Mouse (Mus musculus) testis, adult 2 months (tissue): ENCODE measurements around the gene Btbd11. TPM values are rescaled to one million over a fixed set of nuclear protein-coding genes. Genes with fewer than 3 reads are reported as not detected.

ENCODE experiments used
- H3K27ac ChIP-seq: fragments of 200-500 bp; 2 replicates; pipeline ENCODE4 v1.5.1; 2012; ENCODE audit warnings: low read depth, low read length; ENCODE audit not compliant: control insufficient read depth, insufficient read depth
- H3K27me3 ChIP-seq: fragments of 200-500 bp; 2 replicates; pipeline ENCODE4 v1.6.1; 2012; ENCODE audit warnings: mild to moderate bottlenecking, low read length, moderate library complexity; ENCODE audit not compliant: control insufficient read depth, insufficient read depth
- H3K36me3 ChIP-seq: fragments of 200-500 bp; 2 replicates; pipeline ENCODE4 v1.6.1; 2012; ENCODE audit warnings: mild to moderate bottlenecking, low read length; ENCODE audit not compliant: control insufficient read depth, insufficient read depth
- H3K4me1 ChIP-seq: fragments of 200-500 bp; 2 replicates; pipeline ENCODE4 v1.6.1; 2012; ENCODE audit warnings: low read length; ENCODE audit not compliant: control insufficient read depth, insufficient read depth
- H3K4me3 ChIP-seq: fragments of 200-500 bp; 2 replicates; pipeline ENCODE4 v1.5.1; 2012; ENCODE audit warnings: low read depth, mild to moderate bottlenecking, low read length, moderate library complexity, mixed read lengths; ENCODE audit not compliant: control insufficient read depth
- CTCF ChIP-seq: fragments of 200-500 bp; IDR thresholded peaks from 2 replicates; pipeline ENCODE4 v1.5.1; 2012; ENCODE audit warnings: low read depth, mild to moderate bottlenecking, inconsistent platforms, low read length, moderate library complexity; ENCODE audit not compliant: control insufficient read depth, insufficient read depth, insufficient replicate concordance
- POLR2A ChIP-seq: fragments of 200-500 bp; IDR thresholded peaks from 2 replicates; pipeline ENCODE4 v1.6.1; 2012; ENCODE audit warnings: low read depth, mild to moderate bottlenecking, inconsistent platforms, low read length, moderate library complexity; ENCODE audit not compliant: control insufficient read depth
- polyA plus RNA-seq: library from polyadenylated mRNA; depleted of rRNA; stranded (reverse); fragments of >200 nt; gene quantifications from 2 replicates; pipeline ENCODE4 v1.2.3, GENCODE M21; 2012

Btbd11 gene
- polyA plus RNA-seq, 1 experiment = 0.25 TPM

- H3K27ac ChIP-seq = no peak overlapping the region
- no peaks in the 10 kb centered on the region for H3K36me3 ChIP-seq
- H3K4me3 ChIP-seq = no peak overlapping the region
- H3K27me3 ChIP-seq = no peaks in the 10 kb centered on the region
- TF ChIP-seq CTCF (no peak), POLR2A (no peak)
- H3K4me1 ChIP-seq = no peaks in the 10 kb centered on the region
Measured at GRCm38 (mm10) chr10:85638141-85638540, 251.5 kb downstream of the Btbd11 start.

- Histone ChIP-seq H3K4me3 (no peak overlapping the region), H3K4me1 (no peaks in the 10 kb centered on the region), H3K27ac (no peak overlapping the region), H3K36me3 (no peaks in the 10 kb centered on the region), H3K27me3 (no peaks in the 10 kb centered on the region)
- TF ChIP-seq CTCF = no peak
- no peak for TF ChIP-seq POLR2A
Measured at GRCm38 (mm10) chr10:85639581-85639980, 253.0 kb downstream of the Btbd11 start.

- no peak overlapping the region for H3K27ac ChIP-seq
- TF ChIP-seq POLR2A (no peak), CTCF (no peak)
Measured at GRCm38 (mm10) chr10:85640408-85640807, 253.8 kb downstream of the Btbd11 start.

GRCm38 (mm10) chr10:85645346-85645745, 258.7 kb downstream of the Btbd11 start:
- TF ChIP-seq CTCF (no peak), POLR2A (no peak)
- Histone ChIP-seq H3K27ac (no peak overlapping the region), H3K4me1 (no peaks in the 10 kb centered on the region)

More at GRCm38 (mm10) chr10:85640408-85640807, 253.8 kb downstream of the Btbd11 start:
- Histone ChIP-seq H3K36me3 (no peaks in the 10 kb centered on the region), H3K4me1 (no peaks in the 10 kb centered on the region), H3K27me3 (no peaks in the 10 kb centered on the region), H3K4me3 (no peak overlapping the region)

GRCm38 (mm10) chr10:85651706-85652105, 265.1 kb downstream of the Btbd11 start:
- Histone ChIP-seq H3K36me3 (no peaks in the 10 kb centered on the region), H3K4me3 (no peak overlapping the region), H3K4me1 (no peaks in the 10 kb centered on the region), H3K27me3 (no peaks in the 10 kb centered on the region), H3K27ac (no peak overlapping the region)
- TF ChIP-seq POLR2A = no peak
- TF ChIP-seq CTCF = peak; percentile 79; the same call in 1 of the 2 replicates

More at GRCm38 (mm10) chr10:85645346-85645745, 258.7 kb downstream of the Btbd11 start:
- Histone ChIP-seq H3K27me3 (no peaks in the 10 kb centered on the region), H3K36me3 (no peaks in the 10 kb centered on the region), H3K4me3 (no peak overlapping the region)

GRCm38 (mm10) chr10:85655881-85656280, 269.3 kb downstream of the Btbd11 start:
- TF ChIP-seq POLR2A (no peak), CTCF (no peak)
- H3K27me3 ChIP-seq = no peaks in the 10 kb centered on the region
- no peak overlapping the region for H3K27ac ChIP-seq
- no peak overlapping the region for H3K4me3 ChIP-seq
- no peaks in the 10 kb centered on the region for H3K4me1 ChIP-seq
- no peaks in the 10 kb centered on the region for H3K36me3 ChIP-seq

GRCm38 (mm10) chr10:85657886-85658285, 271.3 kb downstream of the Btbd11 start:
- no peak overlapping the region for H3K4me3 ChIP-seq
- H3K4me1 ChIP-seq = no peaks in the 10 kb centered on the region
- no peaks in the 10 kb centered on the region for H3K27me3 ChIP-seq
- no peak for TF ChIP-seq CTCF
- no peak for TF ChIP-seq POLR2A
- H3K36me3 ChIP-seq = no peaks in the 10 kb centered on the region
- H3K27ac ChIP-seq = no peak overlapping the region

- Histone ChIP-seq H3K36me3 (no peaks in the 10 kb centered on the region), H3K27me3 (no peaks in the 10 kb centered on the region), H3K4me3 (no peak overlapping the region), H3K27ac (no peak overlapping the region), H3K4me1 (no peaks in the 10 kb centered on the region)
- TF ChIP-seq POLR2A (no peak), CTCF (no peak)
Measured at GRCm38 (mm10) chr10:85673512-85673921, 286.9 kb downstream of the Btbd11 start.
